Mouse (Mus musculus): Measurements from ENCODE around the gene Mbnl2. TPM values are rescaled to one million over a fixed set of nuclear protein-coding genes. Genes with fewer than 3 reads are reported as not detected.

Mbnl2 gene
- polyA plus RNA-seq, 1 experiment from 2014 or later = 173 TPM

DNA sequence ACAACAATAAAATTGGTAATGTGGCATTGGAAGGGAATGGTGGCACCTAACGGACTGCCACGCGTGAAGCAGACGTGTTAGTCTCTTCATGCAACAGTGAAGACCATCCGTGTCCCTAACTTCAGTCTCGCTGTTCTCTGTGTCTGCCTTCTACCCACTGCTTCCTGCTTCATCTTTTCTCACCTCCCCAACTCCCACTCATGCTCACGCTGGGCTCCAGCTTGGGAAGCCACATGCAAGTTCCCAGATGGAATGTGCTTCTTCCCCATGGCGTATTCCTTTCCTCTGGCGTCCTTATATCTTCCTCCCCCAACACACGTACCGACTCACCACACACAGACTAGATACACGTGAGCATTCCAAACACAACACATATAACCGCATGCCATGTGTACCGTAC, 99.3 kb downstream of the Mbnl2 start:
- H3K9ac ChIP-seq = no peak overlapping the region
- H3K4me2 ChIP-seq (replicated peaks) = no peak overlapping the region
- no peaks in the 10 kb centered on the region for H3K9me3 ChIP-seq (replicated peaks)
- no peak for ATAC-seq (ENCODE audit: insufficient number of reproducible peaks, low FRiP score, low TSS enrichment, low read depth)
- WGBS = 80% methylated on average over 14 of the region's 14 CpGs
- peaks cover 91% of the 10 kb centered on the region for H3K4me1 ChIP-seq
- H3K27ac ChIP-seq (replicated peaks) = no peak overlapping the region
- H3K4me3 ChIP-seq (replicated peaks) = no peak overlapping the region
- H3K27me3 ChIP-seq = no peaks in the 10 kb centered on the region
- 0 out of 2 replicates have a peak, but pooled peaks cover 5% of the 10 kb centered on the region for H3K36me3 ChIP-seq

DNA sequence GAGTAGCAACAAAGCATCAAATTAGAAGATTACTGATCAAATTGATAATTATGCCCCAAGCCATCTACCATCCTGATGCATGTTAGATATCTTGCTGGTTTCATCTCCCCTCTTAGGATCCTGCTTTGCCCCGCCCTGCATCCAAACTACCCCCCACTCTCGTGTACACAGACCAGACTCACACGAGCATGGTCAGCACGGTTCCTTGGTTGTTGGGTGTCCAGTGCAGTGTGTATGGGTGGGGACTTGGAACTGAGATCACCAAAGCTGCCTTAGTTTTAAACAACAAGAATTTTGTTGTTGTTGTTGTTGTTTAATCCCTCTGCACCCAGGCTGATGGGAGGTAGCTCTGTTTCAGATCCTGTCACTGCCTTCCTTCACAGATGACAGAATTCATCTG, 101.7 kb downstream of the Mbnl2 start:
- Histone ChIP-seq H3K4me2 (replicated peaks) (no peak overlapping the region), H3K36me3 (peaks cover 12% of the 10 kb centered on the region; the same call in 1 of the 2 replicates), H3K4me1 (peaks cover 82% of the 10 kb centered on the region), H3K9ac (no peak overlapping the region), H3K27me3 (no peaks in the 10 kb centered on the region), H3K9me3 (replicated peaks) (no peaks in the 10 kb centered on the region), H3K27ac (replicated peaks) (peak overlapping the region; percentile 8; the same call in 1 of the 2 replicates), H3K4me3 (replicated peaks) (no peak overlapping the region)
- ATAC-seq (ENCODE audit: insufficient number of reproducible peaks, low FRiP score, low TSS enrichment, low read depth) = no peak
- 77% methylated on average over 4 of the region's 4 CpGs for WGBS

DNA sequence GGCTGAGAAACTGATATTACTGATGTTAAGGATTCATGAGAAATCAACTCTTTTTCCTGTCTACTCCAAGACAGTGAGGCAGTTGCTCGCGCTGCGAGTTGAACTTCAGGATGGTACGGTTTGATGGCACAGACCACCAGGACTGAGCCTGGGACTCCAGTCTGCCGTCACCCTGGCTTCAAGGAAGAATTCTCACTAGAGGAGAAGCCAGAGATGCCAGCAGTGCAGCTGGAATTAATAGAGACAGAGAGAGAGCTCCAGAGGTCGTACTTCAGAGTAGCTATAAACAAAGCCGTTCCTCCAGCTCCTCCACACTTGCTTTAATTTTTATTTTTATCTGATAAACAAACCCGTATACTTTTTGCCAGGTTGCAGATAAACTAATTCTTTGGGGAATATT, 102.5 kb downstream of the Mbnl2 start:
- H3K4me1 ChIP-seq = peaks cover 74% of the 10 kb centered on the region

DNA sequence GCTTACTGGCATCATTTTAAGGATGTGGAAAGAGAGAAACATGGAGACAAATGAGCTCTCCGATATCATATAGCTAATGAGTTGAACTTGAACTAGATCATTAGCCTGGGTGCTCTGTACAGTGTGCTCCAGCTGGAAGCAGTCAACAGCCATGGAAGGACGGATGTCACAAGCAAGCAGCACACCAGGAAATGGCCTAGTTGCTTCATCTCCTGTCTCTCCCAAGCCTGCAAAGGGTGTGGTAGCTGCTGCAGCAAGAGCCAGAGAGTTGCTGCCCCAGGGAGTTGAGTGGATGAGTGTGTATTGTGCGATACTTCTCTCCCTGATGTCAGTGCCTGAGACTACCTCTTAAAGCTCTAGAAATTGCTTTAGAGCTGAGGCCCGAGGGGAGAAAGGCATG, 104.2 kb downstream of the Mbnl2 start:
- no peaks in the 10 kb centered on the region for H3K27me3 ChIP-seq
- peaks cover 12% of the 10 kb centered on the region; the same call in 1 of the 2 replicates for H3K36me3 ChIP-seq
- no peak for ATAC-seq (ENCODE audit: insufficient number of reproducible peaks, low FRiP score, low TSS enrichment, low read depth)
- H3K27ac ChIP-seq (replicated peaks) = 0 out of 2 replicates have a peak overlapping the region, but pooled peaks have one; percentile 12
- no peak overlapping the region for H3K4me2 ChIP-seq (replicated peaks)
- no peak overlapping the region for H3K4me3 ChIP-seq (replicated peaks)
- no peak overlapping the region for H3K9ac ChIP-seq
- 49% methylated on average over 4 of the region's 4 CpGs for WGBS
- H3K4me1 ChIP-seq = peaks cover 59% of the 10 kb centered on the region
- H3K9me3 ChIP-seq (replicated peaks) = no peaks in the 10 kb centered on the region

More for the DNA sequence above, 102.5 kb downstream of the Mbnl2 start:
- Histone ChIP-seq H3K27me3 (no peaks in the 10 kb centered on the region), H3K4me2 (replicated peaks) (0 out of 2 replicates have a peak overlapping the region, but pooled peaks have one; percentile 0), H3K27ac (replicated peaks) (peak overlapping the region; percentile 8), H3K4me3 (replicated peaks) (no peak overlapping the region), H3K9me3 (replicated peaks) (no peaks in the 10 kb centered on the region), H3K36me3 (peaks cover 12% of the 10 kb centered on the region; the same call in 1 of the 2 replicates), H3K9ac (no peak overlapping the region)
- no peak for ATAC-seq (ENCODE audit: insufficient number of reproducible peaks, low FRiP score, low TSS enrichment, low read depth)
- WGBS = 31% methylated on average over 8 of the region's 8 CpGs

DNA sequence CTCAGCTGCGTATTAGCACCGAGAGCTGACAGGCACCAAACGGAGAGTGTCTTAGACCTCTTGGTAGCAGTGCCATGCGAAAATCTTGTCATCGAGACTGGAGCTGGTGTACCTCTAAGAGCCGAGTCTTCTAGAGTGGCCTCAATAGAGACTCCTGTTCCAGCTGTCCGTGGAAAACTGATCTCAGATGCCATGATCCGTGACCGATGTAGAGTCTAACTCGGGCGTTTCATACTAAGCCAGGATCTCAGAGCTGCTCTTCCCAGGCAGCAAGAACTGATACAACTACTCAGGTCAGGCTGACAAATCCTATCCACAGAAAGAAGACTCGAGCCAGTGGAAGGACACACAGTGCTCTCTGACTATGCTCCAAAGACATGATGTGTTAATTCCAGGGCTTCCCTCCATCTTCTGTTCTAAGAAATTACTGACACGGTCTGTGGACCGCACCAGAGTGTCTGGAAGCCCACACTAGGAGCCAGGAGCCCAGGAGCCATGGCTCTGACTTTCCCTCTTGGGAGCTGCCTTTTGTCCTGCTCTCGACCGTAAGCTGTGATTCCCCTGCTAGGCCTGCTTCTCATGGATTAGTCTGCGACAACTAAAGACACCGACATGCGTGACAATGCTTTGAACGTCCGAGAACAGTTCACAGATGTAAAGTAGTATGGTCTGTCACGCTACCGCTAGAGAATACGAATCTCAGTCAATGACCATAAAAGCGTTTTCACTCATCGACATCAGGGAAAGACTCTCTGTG, 106.1 kb downstream of the Mbnl2 start:
- 67% methylated on average over 26 of the region's 26 CpGs for WGBS
- peaks cover 16% of the 10 kb centered on the region for H3K36me3 ChIP-seq
- H3K9ac ChIP-seq = no peak overlapping the region
- no peak overlapping the region for H3K4me3 ChIP-seq (replicated peaks)
- H3K9me3 ChIP-seq (replicated peaks) = no peaks in the 10 kb centered on the region
- ATAC-seq (ENCODE audit: insufficient number of reproducible peaks, low FRiP score, low TSS enrichment, low read depth) = 0 out of 2 replicates have a peak, but pooled peaks have one; percentile 11
- no peaks in the 10 kb centered on the region for H3K27me3 ChIP-seq
- no peak overlapping the region for H3K27ac ChIP-seq (replicated peaks)
- no peak overlapping the region for H3K4me2 ChIP-seq (replicated peaks)
- peaks cover 43% of the 10 kb centered on the region for H3K4me1 ChIP-seq

DNA sequence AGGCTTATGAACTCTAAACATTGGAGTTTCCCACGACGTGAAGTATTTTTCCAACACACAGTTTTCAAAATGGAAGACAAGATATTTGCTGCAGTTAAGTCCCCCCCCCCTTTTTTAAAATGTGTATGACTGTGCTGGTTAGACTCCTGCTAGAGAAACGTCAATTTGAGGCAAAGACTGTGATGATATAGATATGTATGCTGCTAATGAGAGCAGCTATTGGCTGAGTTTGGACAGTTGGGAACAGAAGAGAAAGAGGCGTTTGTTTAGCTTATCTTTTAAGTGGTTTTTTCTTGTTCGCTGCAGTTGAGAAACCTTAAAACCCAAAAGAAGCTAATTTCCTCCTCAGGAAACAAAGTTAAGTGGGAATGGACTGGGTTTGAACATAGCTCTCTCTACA, 106.7 kb downstream of the Mbnl2 start:
- H3K9ac ChIP-seq = no peak overlapping the region
- H3K27ac ChIP-seq (replicated peaks) = no peak overlapping the region
- no peak overlapping the region for H3K4me3 ChIP-seq (replicated peaks)
- H3K4me1 ChIP-seq = peaks cover 45% of the 10 kb centered on the region
- H3K36me3 ChIP-seq = peaks cover 16% of the 10 kb centered on the region
- 62% methylated on average over 5 of the region's 5 CpGs for WGBS
- H3K9me3 ChIP-seq (replicated peaks) = no peaks in the 10 kb centered on the region
- no peaks in the 10 kb centered on the region for H3K27me3 ChIP-seq
- ATAC-seq (ENCODE audit: insufficient number of reproducible peaks, low FRiP score, low TSS enrichment, low read depth) = no peak
- no peak overlapping the region for H3K4me2 ChIP-seq (replicated peaks)

DNA sequence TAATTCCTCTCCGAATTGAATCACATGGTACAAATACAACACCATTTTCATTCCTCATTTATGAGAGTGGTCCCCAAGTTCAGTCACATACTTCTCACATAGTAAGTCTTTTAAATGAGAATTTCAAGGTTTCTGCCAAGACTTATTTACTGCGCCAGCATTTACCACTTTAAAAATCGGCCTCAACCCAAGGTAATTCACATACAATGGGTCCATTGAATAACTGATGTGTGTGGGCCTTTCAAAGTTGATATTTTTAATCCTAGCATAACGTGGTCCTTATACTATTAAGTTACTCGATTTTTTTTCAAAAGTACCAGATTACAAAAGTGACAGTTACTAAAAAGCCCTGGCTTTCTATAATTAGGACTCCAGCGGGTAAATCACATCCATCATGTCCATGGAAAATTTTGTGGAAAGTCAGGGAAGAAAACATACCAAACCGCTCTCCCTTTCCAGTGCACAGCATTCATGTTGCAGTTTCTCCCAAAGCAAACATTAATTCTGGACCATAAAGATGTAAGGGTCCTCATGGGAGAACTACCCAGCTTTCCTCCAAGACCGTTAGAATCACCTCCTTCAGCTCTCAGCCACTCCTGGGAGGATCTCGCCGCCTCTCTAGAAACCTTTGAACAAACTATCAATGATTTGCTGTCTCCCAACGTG, 107.8 kb downstream of the Mbnl2 start:
- Histone ChIP-seq H3K27me3 (no peaks in the 10 kb centered on the region), H3K4me1 (peaks cover 35% of the 10 kb centered on the region), H3K9ac (no peak overlapping the region), H3K36me3 (peaks cover 16% of the 10 kb centered on the region), H3K9me3 (replicated peaks) (no peaks in the 10 kb centered on the region), H3K4me3 (replicated peaks) (no peak overlapping the region), H3K4me2 (replicated peaks) (no peak overlapping the region), H3K27ac (replicated peaks) (peak overlapping the region; percentile 1; the same call in 1 of the 2 replicates)
- WGBS = 69% methylated on average over 11 of the region's 11 CpGs
- ATAC-seq (ENCODE audit: insufficient number of reproducible peaks, low FRiP score, low TSS enrichment, low read depth) = peak; percentile 50; the same call in 1 of the 2 replicates

DNA sequence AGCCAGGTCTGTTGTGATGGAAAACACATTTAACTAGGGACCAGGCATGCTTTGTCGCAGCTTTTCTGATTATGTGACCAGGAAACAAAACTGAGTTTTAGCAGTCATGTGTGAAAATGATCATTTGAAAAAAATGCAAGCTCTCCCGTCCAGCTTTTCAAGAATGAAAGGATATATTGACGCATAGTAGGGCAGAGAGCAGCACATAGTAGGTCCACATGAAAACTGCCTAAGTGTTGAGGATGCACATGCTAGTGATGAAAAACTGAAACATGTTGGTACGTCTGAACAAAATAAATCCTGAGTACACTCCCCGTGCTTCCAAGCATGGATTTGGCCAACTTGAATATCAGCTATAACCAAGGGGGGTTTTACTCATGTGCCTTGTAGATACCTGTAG, 109.1 kb downstream of the Mbnl2 start:
- 89% methylated on average over 5 of the region's 5 CpGs for WGBS
- Histone ChIP-seq H3K9me3 (replicated peaks) (no peaks in the 10 kb centered on the region), H3K27ac (replicated peaks) (no peak overlapping the region), H3K4me2 (replicated peaks) (no peak overlapping the region), H3K9ac (no peak overlapping the region), H3K4me3 (replicated peaks) (no peak overlapping the region), H3K27me3 (no peaks in the 10 kb centered on the region), H3K36me3 (peaks cover 22% of the 10 kb centered on the region), H3K4me1 (peaks cover 29% of the 10 kb centered on the region)
- ATAC-seq (ENCODE audit: insufficient number of reproducible peaks, low FRiP score, low TSS enrichment, low read depth) = no peak

DNA sequence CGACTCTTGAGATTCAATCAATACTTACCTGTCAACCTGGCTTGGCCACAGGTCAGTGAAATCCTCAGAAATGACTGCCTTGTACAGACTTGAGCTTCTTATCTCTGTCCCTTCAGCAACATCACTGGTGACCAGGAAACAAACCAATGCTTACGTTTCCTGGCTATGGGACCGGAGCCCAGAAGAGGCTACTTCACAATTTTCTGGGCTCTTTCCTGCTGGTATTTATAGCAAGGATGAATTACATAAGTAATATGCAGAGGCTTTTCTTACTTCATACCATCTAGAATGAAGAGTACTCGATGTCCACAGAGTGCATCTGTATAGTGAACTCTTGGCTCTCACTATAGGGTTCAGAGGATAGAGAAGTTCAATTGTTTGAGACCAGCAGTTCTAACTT, 111.8 kb downstream of the Mbnl2 start:
- no peak overlapping the region for H3K9ac ChIP-seq
- WGBS = 80% methylated on average over 4 of the region's 4 CpGs
- no peak overlapping the region for H3K27ac ChIP-seq (replicated peaks)
- H3K27me3 ChIP-seq = no peaks in the 10 kb centered on the region
- H3K9me3 ChIP-seq (replicated peaks) = no peaks in the 10 kb centered on the region
- H3K36me3 ChIP-seq = peaks cover 34% of the 10 kb centered on the region
- ATAC-seq (ENCODE audit: insufficient number of reproducible peaks, low FRiP score, low TSS enrichment, low read depth) = no peak
- H3K4me2 ChIP-seq (replicated peaks) = no peak overlapping the region
- H3K4me1 ChIP-seq = peaks cover 15% of the 10 kb centered on the region
- H3K4me3 ChIP-seq (replicated peaks) = no peak overlapping the region

DNA sequence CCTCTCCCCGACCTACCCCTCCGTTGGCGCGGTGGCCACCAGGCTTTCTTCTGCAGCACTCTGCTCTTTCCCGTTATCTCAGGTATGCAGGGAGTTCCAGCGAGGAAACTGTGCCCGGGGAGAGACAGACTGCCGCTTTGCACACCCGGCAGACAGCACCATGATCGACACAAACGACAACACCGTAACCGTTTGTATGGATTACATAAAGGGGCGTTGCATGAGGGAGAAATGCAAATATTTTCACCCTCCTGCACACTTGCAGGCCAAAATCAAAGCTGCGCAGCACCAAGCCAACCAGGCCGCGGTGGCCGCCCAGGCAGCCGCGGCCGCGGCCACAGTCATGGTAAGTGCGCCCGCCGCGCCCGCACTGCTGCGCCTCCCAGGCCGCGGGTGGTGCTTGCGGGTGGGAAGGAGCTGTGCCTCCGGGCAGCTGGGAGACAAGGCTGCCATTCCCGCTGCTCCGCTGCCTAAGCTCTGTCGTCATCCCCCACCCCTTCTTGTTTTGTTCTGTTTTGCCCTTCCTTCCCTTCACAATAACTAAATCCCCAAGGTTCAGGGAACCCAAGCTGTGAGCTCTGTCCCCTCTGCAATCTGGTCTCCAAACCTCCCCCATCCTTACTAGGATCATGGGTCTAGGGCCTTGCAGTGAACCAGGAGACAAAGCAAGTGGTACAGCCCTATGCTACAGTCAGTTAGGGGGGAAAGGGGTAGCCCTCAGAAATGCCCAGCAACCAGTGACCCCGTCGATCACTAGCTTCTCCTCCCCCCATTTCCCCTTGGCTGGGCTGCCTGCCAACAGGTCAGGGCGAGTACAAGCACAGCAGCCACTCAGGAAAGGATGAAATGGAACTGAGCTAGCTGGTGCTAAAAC, 113.6 kb downstream of the Mbnl2 start:
- peaks cover 42% of the 10 kb centered on the region for H3K36me3 ChIP-seq
- no peak overlapping the region for H3K4me3 ChIP-seq (replicated peaks)
- peak; percentile 37; the same call in 1 of the 2 replicates for ATAC-seq (ENCODE audit: insufficient number of reproducible peaks, low FRiP score, low TSS enrichment, low read depth)
- WGBS = 28% methylated on average over 34 of the region's 38 CpGs
- no peaks in the 10 kb centered on the region for H3K9me3 ChIP-seq (replicated peaks)
- H3K27me3 ChIP-seq = no peaks in the 10 kb centered on the region
- no peak overlapping the region for H3K9ac ChIP-seq
- H3K4me2 ChIP-seq (replicated peaks) = 0 out of 2 replicates have a peak overlapping the region, but pooled peaks have one; percentile 8
- peaks cover 17% of the 10 kb centered on the region for H3K4me1 ChIP-seq
- H3K27ac ChIP-seq (replicated peaks) = peak overlapping the region; percentile 60
